Mouse (Mus musculus): ENCODE measurements around the gene Ptch1.

- TF ChIP-seq CTCF (IDR thresholded peaks at IDR 0.05; ENCODE audit: low read depth) (no peak), EP300 (IDR thresholded peaks at IDR 0.05; ENCODE audit: low read depth) (no peak)
Measured at GRCm38 (mm10) chr13:63574601-63575000, 1.2 kb upstream of the Ptch1 start.
